Mouse (Mus musculus) spleen, adult 2 months (tissue): Measurements from ENCODE around the gene Bbx. TPM values are rescaled to one million over a fixed set of nuclear protein-coding genes. Genes with fewer than 3 reads are reported as not detected.

Source experiments
- DNase-seq, 2 experiments: peaks; one replicate each; pipeline versions ENCODE4 v3.0.0 to v3.0.0-alpha.2; 2012 to 2021; ENCODE audit warnings: low spot score in 2 of 2, low read depth in 1 of 2
- H3K27ac ChIP-seq: fragments of 200-500 bp; 2 replicates; pipeline ENCODE4 v1.5.1; 2012; ENCODE audit warnings: low read length, inconsistent platforms; ENCODE audit not compliant: insufficient read depth
- H3K27me3 ChIP-seq: fragments of 200-500 bp; 2 replicates; pipeline ENCODE4 v1.6.1; 2012; ENCODE audit warnings: mild to moderate bottlenecking, moderate library complexity, low read length, inconsistent platforms; ENCODE audit not compliant: control insufficient read depth, insufficient read depth
- H3K36me3 ChIP-seq: fragments of 200-500 bp; 2 replicates; pipeline ENCODE4 v1.6.1; 2012; ENCODE audit warnings: mild to moderate bottlenecking, low read length, inconsistent platforms; ENCODE audit not compliant: control insufficient read depth, insufficient read depth
- H3K4me1 ChIP-seq: fragments of 200-500 bp; 2 replicates; pipeline ENCODE4 v1.6.1; 2011; ENCODE audit warnings: inconsistent platforms; ENCODE audit not compliant: control insufficient read depth, insufficient read depth, insufficient read length
- H3K4me3 ChIP-seq: fragments of 200-500 bp; 2 replicates; pipeline ENCODE4 v1.5.1; 2011; ENCODE audit warnings: mild to moderate bottlenecking, inconsistent platforms; ENCODE audit not compliant: insufficient read depth, insufficient read length; ENCODE audit errors: extremely low read depth
- CTCF ChIP-seq: fragments of 200-500 bp; IDR thresholded peaks from 2 replicates; pipeline ENCODE4 v1.5.1; 2011; ENCODE audit warnings: mild to moderate bottlenecking, inconsistent platforms; ENCODE audit not compliant: insufficient read depth, insufficient read length, insufficient replicate concordance; ENCODE audit errors: extremely low read depth
- POLR2A ChIP-seq: fragments of 200-500 bp; IDR thresholded peaks from 2 replicates; pipeline ENCODE4 v1.6.1; 2011; ENCODE audit warnings: low read depth, low read length, inconsistent platforms
- WGBS: fragments of 180-500 bp; shearing (Covaris S2); methylation state at CpG from one replicate; pipeline ENCODE4 v1.1.7; 2018; 5-methylcytosine and 5-hydroxymethylcytosine counted together
- polyA plus RNA-seq: library from polyadenylated mRNA; depleted of rRNA; stranded (reverse); fragments of >200 nt; gene quantifications from 2 replicates; pipeline ENCODE4 v1.2.3, GENCODE M21; 2012

The Bbx gene
- polyA plus RNA-seq, 1 experiment: 3.8 TPM

GRCm38 (mm10) chr16:50224946-50225345 lies 207.2 kb downstream of the Bbx start:
- no peak overlapping the region for H3K27ac ChIP-seq
- no peaks in the 10 kb centered on the region; the same call in 1 of the 2 replicates for H3K4me1 ChIP-seq
- H3K27me3 ChIP-seq: no peaks in the 10 kb centered on the region
- H3K4me3 ChIP-seq: no peak overlapping the region
- 26% methylated on average over 3 of the region's 3 CpGs for WGBS
- no peak for TF ChIP-seq CTCF
- TF ChIP-seq POLR2A: no peak
- H3K36me3 ChIP-seq: peaks cover 12% of the 10 kb centered on the region
- no peak for DNase-seq

- no peaks in the 10 kb centered on the region; the same call in 1 of the 2 replicates for H3K4me1 ChIP-seq
- H3K27ac ChIP-seq: no peak overlapping the region
- TF ChIP-seq CTCF: no peak
- TF ChIP-seq POLR2A: no peak
- no peak overlapping the region for H3K4me3 ChIP-seq
- 87% methylated on average over 8 of the region's 8 CpGs for WGBS
- peaks cover 15% of the 10 kb centered on the region for H3K36me3 ChIP-seq
- DNase-seq: no peak
- H3K27me3 ChIP-seq: no peaks in the 10 kb centered on the region
These were observed 211.3 kb downstream of the Bbx start for GRCm38 (mm10) chr16:50220734-50221501.

- Histone ChIP-seq H3K4me1 (no peaks in the 10 kb centered on the region), H3K27ac (no peak overlapping the region), H3K36me3 (peaks cover 6% of the 10 kb centered on the region), H3K4me3 (no peak overlapping the region), H3K27me3 (no peaks in the 10 kb centered on the region)
- TF ChIP-seq CTCF (no peak), POLR2A (no peak)
- no peak for DNase-seq
These were observed 215.1 kb downstream of the Bbx start for GRCm38 (mm10) chr16:50217084-50217483.

GRCm38 (mm10) chr16:50211727-50212126 lies 220.5 kb downstream of the Bbx start:
- Histone ChIP-seq H3K27me3 (no peaks in the 10 kb centered on the region), H3K36me3 (peaks cover 1% of the 10 kb centered on the region; the same call in 1 of the 2 replicates), H3K4me1 (no peaks in the 10 kb centered on the region), H3K27ac (no peak overlapping the region), H3K4me3 (no peak overlapping the region)
- 96% methylated on average over 4 of the region's 4 CpGs for WGBS
- no peak for DNase-seq
- TF ChIP-seq POLR2A (no peak), CTCF (no peak)

GRCm38 (mm10) chr16:50211231-50211630 lies 221.0 kb downstream of the Bbx start:
- H3K36me3 ChIP-seq: peaks cover 1% of the 10 kb centered on the region; the same call in 1 of the 2 replicates
- no peaks in the 10 kb centered on the region for H3K27me3 ChIP-seq
- WGBS: 97% methylated on average over 6 of the region's 6 CpGs
- H3K27ac ChIP-seq: no peak overlapping the region
- H3K4me1 ChIP-seq: no peaks in the 10 kb centered on the region
- H3K4me3 ChIP-seq: no peak overlapping the region
- no peak for DNase-seq
- TF ChIP-seq CTCF: no peak
- TF ChIP-seq POLR2A: no peak

GRCm38 (mm10) chr16:50210742-50211141 lies 221.4 kb downstream of the Bbx start:
- H3K27me3 ChIP-seq: no peaks in the 10 kb centered on the region
- no peak overlapping the region for H3K27ac ChIP-seq
- no peaks in the 10 kb centered on the region for H3K4me1 ChIP-seq
- no peak for DNase-seq
- TF ChIP-seq POLR2A (no peak), CTCF (no peak)
- H3K36me3 ChIP-seq: peaks cover 1% of the 10 kb centered on the region; the same call in 1 of the 2 replicates
- 88% methylated on average over 2 of the region's 2 CpGs for WGBS
- H3K4me3 ChIP-seq: no peak overlapping the region

GRCm38 (mm10) chr16:50204944-50205343 lies 227.2 kb downstream of the Bbx start:
- Histone ChIP-seq H3K4me1 (no peaks in the 10 kb centered on the region), H3K27ac (no peak overlapping the region), H3K4me3 (no peak overlapping the region), H3K27me3 (no peaks in the 10 kb centered on the region), H3K36me3 (peaks cover 5% of the 10 kb centered on the region)
- no peak for DNase-seq
- TF ChIP-seq CTCF (no peak), POLR2A (no peak)
- WGBS: 34% methylated on average over 3 of the region's 3 CpGs
